Mouse (Mus musculus): Measurements from ENCODE around the gene Arpc1b.

GRCm38 (mm10) chr5:145102706-145103105, 11.3 kb upstream of the Arpc1b start:
- TF ChIP-seq POLR2A (IDR thresholded peaks at IDR 0.05; ENCODE audit: borderline replicate concordance, control insufficient read depth, low read depth, low read length) (no peak), CTCF (IDR thresholded peaks at IDR 0.05; ENCODE audit: control insufficient read depth, insufficient read depth, low read length) (no peak)
